Mouse (Mus musculus) spleen, adult 2 months (tissue): ENCODE results near the gene Slc44a2. TPM values are rescaled to one million over a fixed set of nuclear protein-coding genes. Genes with fewer than 3 reads are reported as not detected.

Experiments used
- DNase-seq, 2 experiments: peaks; one replicate each; pipeline versions ENCODE4 v3.0.0 to v3.0.0-alpha.2; 2012 to 2021; ENCODE audit warnings: low spot score in 2 of 2, low read depth in 1 of 2
- H3K27ac ChIP-seq: fragments of 200-500 bp; 2 replicates; pipeline ENCODE4 v1.5.1; 2012; ENCODE audit warnings: low read length, inconsistent platforms; ENCODE audit not compliant: insufficient read depth
- H3K27me3 ChIP-seq: fragments of 200-500 bp; 2 replicates; pipeline ENCODE4 v1.6.1; 2012; ENCODE audit warnings: mild to moderate bottlenecking, moderate library complexity, low read length, inconsistent platforms; ENCODE audit not compliant: control insufficient read depth, insufficient read depth
- H3K36me3 ChIP-seq: fragments of 200-500 bp; 2 replicates; pipeline ENCODE4 v1.6.1; 2012; ENCODE audit warnings: mild to moderate bottlenecking, low read length, inconsistent platforms; ENCODE audit not compliant: control insufficient read depth, insufficient read depth
- H3K4me1 ChIP-seq: fragments of 200-500 bp; 2 replicates; pipeline ENCODE4 v1.6.1; 2011; ENCODE audit warnings: inconsistent platforms; ENCODE audit not compliant: control insufficient read depth, insufficient read depth, insufficient read length
- H3K4me3 ChIP-seq: fragments of 200-500 bp; 2 replicates; pipeline ENCODE4 v1.5.1; 2011; ENCODE audit warnings: mild to moderate bottlenecking, inconsistent platforms; ENCODE audit not compliant: insufficient read depth, insufficient read length; ENCODE audit errors: extremely low read depth
- CTCF ChIP-seq: fragments of 200-500 bp; IDR thresholded peaks from 2 replicates; pipeline ENCODE4 v1.5.1; 2011; ENCODE audit warnings: mild to moderate bottlenecking, inconsistent platforms; ENCODE audit not compliant: insufficient read depth, insufficient read length, insufficient replicate concordance; ENCODE audit errors: extremely low read depth
- POLR2A ChIP-seq: fragments of 200-500 bp; IDR thresholded peaks from 2 replicates; pipeline ENCODE4 v1.6.1; 2011; ENCODE audit warnings: low read depth, low read length, inconsistent platforms
- WGBS: fragments of 180-500 bp; shearing (Covaris S2); methylation state at CpG from one replicate; pipeline ENCODE4 v1.1.7; 2018; 5-methylcytosine and 5-hydroxymethylcytosine counted together
- polyA plus RNA-seq: library from polyadenylated mRNA; depleted of rRNA; stranded (reverse); fragments of >200 nt; gene quantifications from 2 replicates; pipeline ENCODE4 v1.2.3, GENCODE M21; 2012

Gene Slc44a2
- polyA plus RNA-seq, 1 experiment, result 166 TPM

DNA sequence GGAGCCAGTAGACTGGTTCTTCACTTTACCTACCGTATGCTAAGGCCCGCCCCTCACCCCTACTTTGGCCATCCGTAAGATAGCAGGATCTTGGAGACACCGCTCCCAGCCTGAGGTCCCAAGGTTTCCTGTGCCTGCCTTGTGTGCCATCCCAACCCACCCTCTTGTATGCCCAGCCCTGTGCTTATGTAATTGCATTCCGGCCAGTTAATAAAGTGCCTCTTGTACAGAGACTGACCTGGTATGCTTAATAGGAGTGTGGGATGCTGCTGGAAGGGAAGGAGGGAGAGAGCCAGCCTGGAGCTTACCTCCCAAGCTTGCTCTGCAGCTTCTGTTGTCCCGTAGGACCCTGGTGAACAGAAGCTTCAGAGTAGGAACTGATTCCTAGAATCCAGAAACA, 34.3 kb downstream of the Slc44a2 start:
- TF ChIP-seq POLR2A (no peak), CTCF (no peak)
- no peak overlapping the region for H3K27ac ChIP-seq
- no peaks in the 10 kb centered on the region for H3K4me1 ChIP-seq
- no peaks in the 10 kb centered on the region for H3K27me3 ChIP-seq
- DNase-seq, result no peak
- 92% methylated on average over 6 of the region's 6 CpGs for WGBS
- H3K36me3 ChIP-seq, result peaks cover 35% of the 10 kb centered on the region
- no peak overlapping the region for H3K4me3 ChIP-seq

DNA sequence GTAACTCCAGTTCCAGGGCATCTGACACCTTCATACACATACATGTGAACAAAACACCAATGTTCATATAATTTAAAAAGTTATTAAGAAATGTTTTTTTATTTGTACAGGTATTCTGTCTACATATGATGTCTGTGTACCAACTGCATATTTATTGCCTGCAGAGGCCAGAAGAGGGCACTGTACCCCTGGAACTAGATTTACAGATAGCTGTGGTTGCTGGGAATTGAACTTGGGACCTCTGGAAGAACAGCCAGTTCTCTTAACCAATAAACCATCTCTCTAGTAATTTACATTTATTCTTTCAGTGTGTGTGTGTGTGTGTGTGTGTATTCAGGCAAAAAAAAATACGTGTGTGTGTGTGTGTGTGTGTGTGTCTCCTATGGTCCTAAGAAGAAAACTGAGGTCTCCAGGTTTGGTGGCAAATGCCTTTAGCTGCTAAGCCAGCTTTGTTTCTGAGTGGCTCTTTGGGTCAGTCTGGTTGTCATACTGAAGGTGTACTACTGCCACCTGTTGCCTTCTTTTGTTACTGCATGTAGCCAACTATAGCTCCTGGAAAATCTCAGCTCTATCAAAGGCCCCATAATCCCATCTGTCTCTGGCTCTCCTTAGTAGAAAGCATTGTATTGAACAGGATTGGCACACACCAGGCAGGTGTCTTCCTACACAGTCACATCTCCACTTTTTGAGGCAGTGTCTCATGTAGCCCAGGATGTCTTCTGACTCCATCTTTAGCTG, 36.7 kb downstream of the Slc44a2 start:
- 13% methylated on average over 1 of the region's 1 CpGs for WGBS
- no peak for TF ChIP-seq POLR2A
- peak; percentile 41; the same call in 1 of the 2 replicates for TF ChIP-seq CTCF

GRCm38 (mm10) chr9:21366541-21367220, 46.2 kb downstream of the Slc44a2 start:
- Histone ChIP-seq H3K27me3 (no peaks in the 10 kb centered on the region), H3K27ac (peak overlapping the region; percentile 89), H3K36me3 (no peaks in the 10 kb centered on the region), H3K4me1 (0 out of 2 replicates have a peak, but pooled peaks cover 2% of the 10 kb centered on the region), H3K4me3 (peak overlapping the region; percentile 57)
- 23% methylated on average over 14 of the region's 14 CpGs for WGBS
- no peak for TF ChIP-seq POLR2A
- TF ChIP-seq CTCF, result peak; percentile 29; the same call in 1 of the 2 replicates
- DNase-seq, result peak; percentile 71 to 79

More for the DNA sequence above, 36.7 kb downstream of the Slc44a2 start:
- H3K27me3 ChIP-seq, result no peaks in the 10 kb centered on the region
- H3K27ac ChIP-seq, result no peak overlapping the region
- no peak overlapping the region for H3K4me3 ChIP-seq
- peaks cover 23% of the 10 kb centered on the region for H3K36me3 ChIP-seq
- H3K4me1 ChIP-seq, result no peaks in the 10 kb centered on the region
- peak; percentile 60 to 65 for DNase-seq

GRCm38 (mm10) chr9:21367357-21368111, 47.0 kb downstream of the Slc44a2 start, which contains the start of gene Ilf3:
Ilf3 (plus strand) TSS chr9:21367871.
- H3K4me3 ChIP-seq, result peak within 1 kb of the TSS; percentile 99
- DNase-seq, result peak; percentile 99 to 100
- 0 out of 2 replicates have a peak, but pooled peaks cover 2% of the 10 kb centered on the region for H3K4me1 ChIP-seq
- H3K36me3 ChIP-seq, result no peaks in the 10 kb centered on the region
- TF ChIP-seq CTCF (no peak), POLR2A (no peak)
- H3K27me3 ChIP-seq, result no peaks in the 10 kb centered on the region
- under 1% methylated on average over 66 of the region's 66 CpGs for WGBS
- H3K27ac ChIP-seq, result peak within 1 kb of the TSS; percentile 89

GRCm38 (mm10) chr9:21368131-21368584, 47.7 kb downstream of the Slc44a2 start:
- peak overlapping the region; percentile 82 for H3K27ac ChIP-seq
- TF ChIP-seq CTCF, result no peak
- no peak for TF ChIP-seq POLR2A
- peak; percentile 63 to 67 for DNase-seq
- no peaks in the 10 kb centered on the region for H3K27me3 ChIP-seq
- WGBS, result under 1% methylated on average over 38 of the region's 38 CpGs
- 0 out of 2 replicates have a peak, but pooled peaks cover 2% of the 10 kb centered on the region for H3K4me1 ChIP-seq
- peak overlapping the region; percentile 99 for H3K4me3 ChIP-seq
- no peaks in the 10 kb centered on the region for H3K36me3 ChIP-seq

DNA sequence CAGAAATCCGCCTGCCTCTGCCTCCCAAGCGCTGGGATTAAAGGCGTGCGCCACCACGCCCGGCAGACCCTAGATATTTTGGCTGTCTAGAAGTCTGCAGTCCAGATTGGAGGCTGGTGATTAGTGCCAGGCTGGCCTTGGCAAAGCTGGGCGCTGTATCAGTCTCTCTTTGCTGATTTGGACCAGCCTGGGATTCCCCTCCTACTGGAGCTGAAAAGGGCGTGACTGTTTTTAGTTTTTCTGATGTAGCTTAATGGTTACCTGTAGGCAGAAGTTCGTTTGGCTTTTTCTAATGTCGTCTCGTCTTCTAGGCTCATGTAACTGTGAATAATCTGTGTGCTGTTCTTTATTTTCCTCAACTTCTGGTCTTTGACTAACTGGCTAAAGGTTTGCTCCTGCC, 48.6 kb downstream of the Slc44a2 start:
- H3K27ac ChIP-seq, result no peak overlapping the region
- WGBS, result 36% methylated on average over 11 of the region's 11 CpGs
- H3K27me3 ChIP-seq, result no peaks in the 10 kb centered on the region
- TF ChIP-seq POLR2A (no peak), CTCF (no peak)
- no peak for DNase-seq
- H3K4me1 ChIP-seq, result 0 out of 2 replicates have a peak, but pooled peaks cover 2% of the 10 kb centered on the region
- no peak overlapping the region for H3K4me3 ChIP-seq
- no peaks in the 10 kb centered on the region for H3K36me3 ChIP-seq
